8 mouse cellular contexts compared by ENCODE assay signal in the genomic region with DNA sequence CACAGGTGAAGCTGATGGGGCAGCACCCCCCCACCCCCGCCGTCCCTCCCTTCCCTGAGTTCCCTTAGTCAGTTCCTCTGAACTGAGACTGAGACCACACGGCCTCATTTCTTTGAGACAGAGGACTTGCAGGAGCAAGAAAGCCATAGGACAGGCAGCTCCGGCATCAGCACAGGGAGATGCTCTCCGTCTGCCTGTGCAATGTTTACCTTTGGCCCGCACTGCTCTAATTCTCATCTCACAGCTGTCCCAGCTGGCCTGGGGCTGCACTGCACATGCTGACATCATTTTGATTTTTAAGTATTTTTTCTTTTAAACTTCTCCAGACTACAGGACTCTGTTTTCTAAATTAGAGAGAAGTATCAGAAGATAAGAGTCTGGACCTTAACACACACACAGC. TPM values are rescaled to one million over a fixed set of nuclear protein-coding genes. Genes with fewer than 3 reads are reported as not detected.
DNase-seq lines count a peak whose midpoint lies in the region; ATAC-seq lines count a peak whose summit lies in the region.

No protein-coding gene starts in this region.

- no peak overlapping the region for H3K27ac ChIP-seq in heart, embryonic 12.5 days (ENCODE audit: poor library complexity, severe bottlenecking)
- H3K27ac ChIP-seq in hindbrain, embryonic 16.5 days (ENCODE audit: low read depth, low read length): no peak overlapping the region
- no peak overlapping the region for H3K27ac ChIP-seq in midbrain, embryonic 14.5 days (replicated peaks; ENCODE audit: low read depth, low read length)

- H3K27me3 ChIP-seq in heart, embryonic 12.5 days (replicated peaks): no peaks in the 10 kb centered on the region
- H3K27me3 ChIP-seq in hindbrain, embryonic 16.5 days (replicated peaks; ENCODE audit: control insufficient read depth, insufficient read depth, low read length): no peaks in the 10 kb centered on the region
- no peaks in the 10 kb centered on the region for H3K27me3 ChIP-seq in midbrain, embryonic 14.5 days (ENCODE audit: control insufficient read depth, insufficient read depth, low read length)

- H3K4me3 ChIP-seq in heart, embryonic 12.5 days: peak overlapping the region; percentile 50
- H3K4me3 ChIP-seq in hindbrain, embryonic 16.5 days (ENCODE audit: low read length): peak overlapping the region; percentile 11
- H3K4me3 ChIP-seq in midbrain, embryonic 14.5 days (replicated peaks; ENCODE audit: low read depth, low read length): peak overlapping the region; percentile 15

- no peak for ATAC-seq in heart, embryonic 12.5 days (ENCODE audit: insufficient number of reproducible peaks, low FRiP score)
- ATAC-seq in hindbrain, embryonic 16.5 days: no peak
- ATAC-seq in midbrain, embryonic 14.5 days (ENCODE audit: low FRiP score, low TSS enrichment): no peak

- peaks cover 45% of the 10 kb centered on the region for H3K36me3 ChIP-seq in heart, embryonic 12.5 days
- peaks cover 7% of the 10 kb centered on the region for H3K36me3 ChIP-seq in hindbrain, embryonic 16.5 days (ENCODE audit: control insufficient read depth, insufficient read depth, low read length)
- peaks cover 19% of the 10 kb centered on the region; the same call in 1 of the 2 replicates for H3K36me3 ChIP-seq in midbrain, embryonic 14.5 days (ENCODE audit: control insufficient read depth, insufficient read depth, low read length)

- H3K9me3 ChIP-seq in heart, embryonic 12.5 days (replicated peaks): no peaks in the 10 kb centered on the region
- no peaks in the 10 kb centered on the region for H3K9me3 ChIP-seq in hindbrain, embryonic 16.5 days (ENCODE audit: control insufficient read depth, low read length)
- no peaks in the 10 kb centered on the region for H3K9me3 ChIP-seq in midbrain, embryonic 14.5 days (ENCODE audit: control insufficient read depth, low read length)

- H3K4me1 ChIP-seq in heart, embryonic 12.5 days (replicated peaks): peaks cover 20% of the 10 kb centered on the region
- H3K4me1 ChIP-seq in hindbrain, embryonic 16.5 days (ENCODE audit: control insufficient read depth, insufficient read depth, low read depth, low read length): peaks cover 25% of the 10 kb centered on the region
- peaks cover 17% of the 10 kb centered on the region for H3K4me1 ChIP-seq in midbrain, embryonic 14.5 days (ENCODE audit: control insufficient read depth, insufficient read depth, low read length)

- H3K9ac ChIP-seq in heart, embryonic 12.5 days: peak overlapping the region; percentile 69
- H3K9ac ChIP-seq in hindbrain, embryonic 16.5 days (ENCODE audit: low read depth, low read length): 0 out of 2 replicates have a peak overlapping the region, but pooled peaks have one; percentile 4
- 0 out of 2 replicates have a peak overlapping the region, but pooled peaks have one; percentile 3 for H3K9ac ChIP-seq in midbrain, embryonic 14.5 days (replicated peaks; ENCODE audit: low read length)

- 29% methylated on average over 6 of the region's 6 CpGs for WGBS in heart, embryonic 12.5 days
- WGBS in hindbrain, embryonic 16.5 days: 36% methylated on average over 6 of the region's 6 CpGs
- 27% methylated on average over 6 of the region's 6 CpGs for WGBS in midbrain, embryonic 14.5 days

- peak overlapping the region; percentile 75 for H3K4me2 ChIP-seq in heart, embryonic 12.5 days
- H3K4me2 ChIP-seq in hindbrain, embryonic 16.5 days (ENCODE audit: low read length): peak overlapping the region; percentile 44
- peak overlapping the region; percentile 97 for H3K4me2 ChIP-seq in midbrain, embryonic 14.5 days (ENCODE audit: low read length)

- no peak for DNase-seq in heart, adult 9 months (ENCODE audit: low spot score in 2 of 2)
- DNase-seq in ZHBTc4 (ENCODE audit: low read depth, low spot score): peak; percentile 24
- no peak for DNase-seq in midbrain, embryonic 14.5 days
- DNase-seq in left cerebral cortex, adult 9 months (ENCODE audit: low spot score in 2 of 2): no peak
- DNase-seq in layer of hippocampus, adult 18-20 months (ENCODE audit: low spot score in 2 of 2): no peak
- DNase-seq in ovary, postnatal 36 days (ENCODE audit: low spot score): no peak

RNA-seq across cellular contexts. Expression of a gene that starts 2.5 kb away (rescaled TPM):
- polyA plus RNA-seq in heart, embryonic 12.5 days (2016; fragmentation: Nextera tagmentation; extraction: Ambion mirVana): 49.0 and 50.9 TPM in 2 replicates
- polyA plus RNA-seq in hindbrain, embryonic 16.5 days (2015; fragmentation: Nextera tagmentation; extraction: Ambion mirVana): 14.3 and 17.4 TPM in 2 replicates
- polyA plus RNA-seq in midbrain, embryonic 14.5 days (2014; fragmentation: Nextera tagmentation; extraction: Ambion mirVana): 10.5 and 14.7 TPM in 2 replicates
- 1 to 10 TPM in 1 of 2 experiments, under 1 TPM in 1; 0.89 to 1.6 TPM for total RNA-seq in layer of hippocampus, adult 18-20 months (2021)

RNA-seq across cellular contexts. Expression of a gene that starts 20.8 kb away (rescaled TPM):
- polyA plus RNA-seq in heart, embryonic 12.5 days (2016; fragmentation: Nextera tagmentation; extraction: Ambion mirVana): 9.2 and 15.0 TPM in 2 replicates
- polyA plus RNA-seq in hindbrain, embryonic 16.5 days (2015; fragmentation: Nextera tagmentation; extraction: Ambion mirVana): 9.6 and 10.7 TPM in 2 replicates
- 10.2 and 13.4 TPM in 2 replicates for polyA plus RNA-seq in midbrain, embryonic 14.5 days (2014; fragmentation: Nextera tagmentation; extraction: Ambion mirVana)
- 10 to 100 TPM; 11.4 to 11.5 TPM for total RNA-seq in layer of hippocampus, adult 18-20 months (2021)

Comparison
In these comparisons a context has a peak if more than half of its experiments do, and no peak if none do; other contexts are left out.
1. H3K4me2 ChIP-seq: peak in every context shown above with its lines; median percentile 97 in midbrain, embryonic 14.5 days; 75 in heart, embryonic 12.5 days; 44 in hindbrain, embryonic 16.5 days.
2. H3K9ac ChIP-seq: peak in every context shown above with its lines; median percentile 69 in heart, embryonic 12.5 days; 4 in hindbrain, embryonic 16.5 days; 3 in midbrain, embryonic 14.5 days.